Mouse (Mus musculus): Measurements from ENCODE around the gene Zdhhc24.

Zdhhc24 gene

DNA sequence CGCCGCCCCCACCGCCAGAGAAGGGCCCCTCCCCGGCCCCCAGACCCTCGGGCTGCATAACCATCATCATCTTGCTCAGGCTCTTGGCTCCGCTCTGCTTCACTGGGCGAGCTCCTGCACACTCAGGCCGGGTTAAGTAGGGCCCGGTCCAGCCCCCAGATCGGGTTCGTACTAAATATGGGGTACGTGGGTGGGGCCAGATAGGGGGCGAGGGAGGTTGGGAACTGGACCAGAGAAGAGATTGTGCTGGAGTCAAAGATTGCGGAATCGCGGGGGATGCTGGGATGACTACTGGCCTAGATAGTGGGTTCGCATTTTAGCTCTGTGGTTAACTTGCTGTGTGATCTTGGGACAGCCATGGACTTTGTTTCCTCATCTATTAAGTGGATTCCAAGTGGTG lies 683 bp upstream of the Zdhhc24 start, which contains the start of gene Actn3:
Gene Actn3, minus strand, starts transcription at position 125 of the 400 bp plus-strand sequence.
- DNase-seq (ENCODE audit: low spot score in 2 of 2): no peak

DNA sequence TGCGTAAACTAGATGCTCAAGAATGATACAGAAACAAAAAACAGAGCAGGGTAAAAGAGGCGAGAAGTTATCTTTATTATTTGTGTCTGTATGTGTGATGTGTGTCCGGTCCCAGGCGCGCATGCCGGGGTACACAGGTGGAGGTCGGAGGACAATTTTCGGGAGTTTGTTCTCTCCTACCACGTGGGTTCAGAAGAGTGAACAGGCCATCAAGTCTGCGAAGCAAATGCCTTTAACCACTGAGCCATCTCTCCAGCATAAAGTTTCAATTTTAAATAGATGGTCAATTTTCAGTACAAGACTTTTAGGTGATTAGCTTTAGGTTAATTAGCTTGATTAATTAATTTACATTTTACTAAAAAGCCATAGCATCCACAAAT lies 846 bp downstream of the Zdhhc24 start:
- DNase-seq (ENCODE audit: low spot score in 2 of 2): no peak

- DNase-seq (ENCODE audit: low spot score in 2 of 2): no peak
Measured at GRCm38 (mm10) chr19:4883961-4884360, 5.5 kb downstream of the Zdhhc24 start.

DNA sequence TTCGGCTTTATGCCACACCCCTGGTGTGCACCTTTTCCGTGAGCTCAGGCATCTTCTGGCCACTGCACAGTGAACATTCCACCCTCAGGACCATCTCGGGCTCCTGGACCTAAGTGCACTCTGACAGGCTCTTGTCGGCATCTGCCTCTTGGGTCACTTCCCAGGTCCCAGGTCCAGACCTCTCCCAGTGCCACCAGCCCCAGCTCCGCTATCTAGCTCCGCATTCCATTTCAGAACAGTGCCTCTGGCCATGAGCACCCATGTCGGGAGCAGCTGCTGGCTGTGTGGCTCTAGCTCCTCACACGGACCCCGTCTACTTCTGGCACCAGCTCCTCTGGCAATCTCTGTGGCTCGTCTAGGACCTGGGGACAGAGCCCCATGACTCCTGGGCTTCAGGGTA lies 11.3 kb downstream of the Zdhhc24 start:
- no peak for DNase-seq (ENCODE audit: low spot score in 2 of 2)

DNA sequence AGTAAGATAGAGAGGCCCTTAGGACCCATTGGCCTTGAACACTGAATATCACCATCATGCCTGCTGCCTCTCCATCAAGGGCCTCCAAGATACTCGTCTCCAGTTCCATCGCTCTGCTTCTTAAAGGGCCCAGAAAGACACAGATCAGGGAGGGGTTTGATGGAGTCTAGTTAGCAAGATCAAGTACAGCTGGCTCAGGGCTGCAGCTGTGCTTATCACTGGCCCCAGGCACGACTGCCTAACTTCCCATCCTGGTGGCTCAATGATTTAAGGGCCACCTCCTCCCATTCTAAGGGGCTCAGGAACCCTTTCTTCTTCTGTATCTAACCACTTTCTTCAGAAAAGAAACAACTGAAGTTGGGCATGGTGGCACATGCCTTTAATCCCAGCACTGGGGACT lies 13.3 kb downstream of the Zdhhc24 start:
- no peak for DNase-seq (ENCODE audit: low spot score in 2 of 2)

GRCm38 (mm10) chr19:4896780-4897520 lies 18.5 kb downstream of the Zdhhc24 start:
- no peak for DNase-seq (ENCODE audit: low spot score in 2 of 2)

DNA sequence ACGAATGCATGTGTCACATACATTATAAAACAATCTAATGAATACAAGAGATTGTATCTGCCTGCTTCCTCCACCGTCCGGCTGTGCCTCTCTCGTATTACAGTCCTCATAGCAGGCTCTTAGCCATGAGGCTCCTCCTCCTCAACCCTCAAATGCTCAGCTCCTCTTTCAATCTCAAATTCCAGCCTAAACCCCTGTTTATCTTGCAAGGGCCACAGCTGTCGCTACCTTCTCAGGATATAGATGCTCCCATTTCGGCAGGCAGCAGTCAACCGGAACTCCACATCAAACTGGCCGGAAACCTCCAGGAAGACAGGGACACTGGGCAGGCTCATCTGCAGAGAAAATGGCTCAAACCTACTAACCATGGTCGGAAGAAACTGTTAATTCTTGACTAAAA lies 20.5 kb downstream of the Zdhhc24 start:
- DNase-seq (ENCODE audit: low spot score in 2 of 2): no peak

DNA sequence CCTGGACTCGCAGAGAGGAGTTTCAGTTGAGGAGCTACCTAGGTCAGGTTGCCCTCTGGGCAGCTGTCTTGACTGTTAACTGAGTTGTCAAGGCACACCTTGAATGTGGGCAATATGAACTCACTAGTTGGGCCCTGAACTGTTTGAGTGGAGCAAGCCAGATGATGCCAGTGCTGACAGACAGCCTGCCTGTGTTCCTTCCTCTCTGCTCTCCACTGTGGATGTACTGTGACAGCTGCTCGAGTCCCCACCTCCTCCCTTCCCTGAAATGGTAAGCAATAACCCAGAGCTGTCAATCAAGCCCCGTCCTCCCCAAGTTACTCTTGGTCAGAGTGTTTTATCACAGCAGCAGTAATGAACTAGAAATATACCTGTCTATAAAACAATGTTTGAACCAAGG lies 21.4 kb downstream of the Zdhhc24 start:
- DNase-seq (ENCODE audit: low spot score in 2 of 2): no peak

DNA sequence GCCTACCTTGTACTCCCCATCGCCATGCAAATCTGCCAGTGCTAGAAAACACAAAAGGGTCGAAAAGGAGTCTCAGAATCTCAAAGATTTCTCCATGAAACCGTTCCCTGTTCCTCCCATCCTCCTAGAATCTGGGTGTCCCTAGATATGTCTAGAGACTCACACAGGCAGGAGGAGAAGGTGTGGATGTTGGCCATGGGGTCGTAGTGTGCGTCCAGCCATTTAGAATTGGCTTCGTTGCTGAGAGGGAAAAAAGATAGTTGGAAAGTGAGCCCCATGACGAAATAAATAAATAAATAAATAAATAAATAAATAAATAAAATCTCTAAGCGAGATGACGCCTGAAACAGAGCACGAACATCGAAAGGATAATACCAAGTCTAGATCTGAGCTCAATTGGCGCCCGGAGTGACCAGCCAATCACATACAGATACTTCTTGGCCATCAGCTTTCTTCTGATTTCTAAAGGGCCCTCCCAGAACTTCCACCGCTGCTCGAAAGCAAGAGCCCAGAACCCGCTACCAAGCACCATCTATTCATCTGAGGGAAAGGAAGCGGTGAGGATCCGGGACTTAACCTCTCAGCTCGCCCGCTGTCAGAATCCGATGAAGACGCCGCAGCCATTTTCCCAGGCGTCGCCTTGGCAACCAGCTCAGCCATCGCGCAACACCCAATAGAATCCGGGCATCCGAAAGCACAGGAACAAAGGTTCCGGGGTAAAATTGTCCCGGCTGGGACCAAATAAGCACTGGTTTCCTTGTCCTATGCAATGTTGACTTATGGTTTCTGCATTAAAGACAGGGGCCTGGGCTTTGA lies 27.7 kb downstream of the Zdhhc24 start, which contains the start of gene Bbs1:
Gene Bbs1, minus strand, starts transcription at position 650 of the 816 bp plus-strand sequence.
- DNase-seq (ENCODE audit: low spot score in 2 of 2): peak; percentile 91

GRCm38 (mm10) chr19:4908107-4908506 lies 29.6 kb downstream of the Zdhhc24 start:
- DNase-seq (ENCODE audit: low spot score in 2 of 2): no peak

DNA sequence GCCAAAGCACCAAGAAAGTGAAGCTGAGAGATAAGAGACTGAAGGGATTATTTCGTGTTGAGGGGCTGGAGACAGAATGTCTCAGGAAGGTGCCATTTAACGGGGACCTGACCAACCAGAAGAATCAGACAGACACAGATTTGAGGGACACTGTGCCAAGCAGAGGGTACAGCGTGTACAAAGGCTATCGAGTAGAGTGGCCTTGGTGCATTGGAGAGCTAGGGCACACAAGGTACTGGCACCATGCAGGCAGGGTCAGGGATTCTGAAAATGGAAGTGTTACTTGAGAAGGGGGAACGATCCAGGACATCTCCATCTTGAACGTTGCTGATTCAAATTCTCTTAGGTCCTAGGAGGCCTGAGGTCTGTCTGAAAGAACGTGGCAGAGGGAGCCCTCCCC lies 30.9 kb downstream of the Zdhhc24 start:
- DNase-seq (ENCODE audit: low spot score in 2 of 2): no peak

GRCm38 (mm10) chr19:4915924-4916603 lies 37.6 kb downstream of the Zdhhc24 start:
- no peak for DNase-seq (ENCODE audit: low spot score in 2 of 2)

- DNase-seq (ENCODE audit: low spot score in 2 of 2): no peak
Measured at GRCm38 (mm10) chr19:4916827-4917226, 38.4 kb downstream of the Zdhhc24 start.

DNA sequence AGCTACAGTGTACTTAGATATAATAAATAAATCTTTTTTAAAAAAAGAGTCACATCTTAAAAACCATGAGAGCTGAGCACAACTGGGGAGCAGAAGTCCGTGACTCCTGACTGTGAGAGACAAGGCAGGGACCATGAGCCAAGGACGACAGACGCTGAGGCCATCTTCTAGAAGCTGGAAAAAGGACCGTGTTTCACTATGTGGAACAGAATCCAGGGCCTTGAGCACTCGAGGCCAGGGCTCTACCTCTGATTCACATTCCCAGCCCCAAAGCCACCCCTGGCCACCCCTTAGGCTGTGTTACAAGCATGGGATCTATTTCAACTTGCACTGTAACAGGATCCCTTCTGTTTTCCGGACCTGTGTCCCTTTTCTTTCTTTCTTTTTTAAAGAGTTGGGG lies 41.2 kb downstream of the Zdhhc24 start:
- no peak for DNase-seq (ENCODE audit: low spot score in 2 of 2)

DNA sequence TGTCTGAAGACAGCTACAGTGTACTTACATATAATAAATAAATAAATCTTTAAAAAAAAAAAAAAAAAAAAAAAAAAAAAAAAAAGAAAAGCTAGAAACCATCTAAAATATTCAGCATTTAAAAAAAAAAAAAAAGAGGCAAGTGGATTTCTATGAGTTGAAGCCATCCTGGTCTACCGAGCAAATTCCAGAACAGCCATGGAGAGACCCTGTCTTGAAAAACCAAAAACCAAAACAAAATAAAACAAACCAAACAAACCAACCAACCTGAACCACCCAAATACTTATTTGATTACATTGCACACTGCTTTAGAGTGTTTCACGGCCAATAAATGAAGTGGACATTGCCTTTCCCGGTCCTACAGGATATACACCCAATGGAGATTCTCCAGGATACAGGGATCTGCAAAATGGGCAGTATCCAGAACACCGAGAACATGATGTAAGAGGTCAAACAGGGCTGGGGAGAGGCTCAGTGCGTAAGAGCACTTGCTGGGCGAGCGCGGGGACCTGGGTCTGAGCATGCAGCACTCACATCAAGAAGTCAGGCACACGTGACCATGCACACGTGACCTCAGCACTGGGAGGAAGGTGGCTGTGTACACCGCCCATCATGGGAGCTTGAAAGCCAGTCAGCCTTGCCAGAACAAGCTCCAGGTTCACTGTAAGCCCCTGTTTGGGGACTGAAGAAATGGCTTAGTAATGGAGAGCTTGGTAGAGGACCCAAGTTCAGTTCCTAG lies 46.8 kb downstream of the Zdhhc24 start:
- DNase-seq (ENCODE audit: low spot score in 2 of 2): no peak

- peak; percentile 99 for DNase-seq (ENCODE audit: low spot score in 2 of 2)
Measured at GRCm38 (mm10) chr19:4927904-4928531, 49.5 kb downstream of the Zdhhc24 start, which contains the start of gene Dpp3. Gene Dpp3 (minus strand): TSS chr19:4928287.

GRCm38 (mm10) chr19:4928781-4929180 lies 50.3 kb downstream of the Zdhhc24 start:
- peak in 1 of 2 experiments; percentile 44 for DNase-seq (ENCODE audit: low spot score in 2 of 2)

All from right cerebral cortex, postnatal 10 days (tissue).